Mouse (Mus musculus) lung, postnatal 0 days (tissue): ENCODE results near the gene Nppc.

Experiments used
- CTCF ChIP-seq: IDR thresholded peaks from 2 replicates; pipeline ENCODE4 v1.5.1; 2016; ENCODE audit warnings: antibody characterized with exemption, mild to moderate bottlenecking
- EP300 ChIP-seq: IDR thresholded peaks from 2 replicates; pipeline ENCODE4 v1.6.1; 2016; ENCODE audit warnings: antibody characterized with exemption, mild to moderate bottlenecking, control low read depth

- TF ChIP-seq CTCF (no peak), EP300 (no peak)
Measured at GRCm38 (mm10) chr1:86633434-86633833, 36.9 kb downstream of the Nppc start.
